Mouse (Mus musculus): ENCODE measurements around the gene Qser1.
"Not testable (repeated sequence)": the region's sequence is repeated elsewhere in the genome, so short reads cannot be mapped to it uniquely, and the experiment has no call there.

Gene Qser1

GRCm38 (mm10) chr2:104832486-104832885 lies 15.9 kb upstream of the Qser1 start:
- in situ Hi-C loops (cut with MboI; ENCODE audit: low pct_unique_long_range_greater_than_20kb in 1 of 2, low sequenced_read_pairs in 2 of 2, unreplicated experiment in 1 of 2): no loop called here

GRCm38 (mm10) chr2:104826191-104826590 lies 9.6 kb upstream of the Qser1 start:
- in situ Hi-C loops (cut with MboI; ENCODE audit: low pct_unique_long_range_greater_than_20kb in 1 of 2, low sequenced_read_pairs in 2 of 2, unreplicated experiment in 1 of 2): no loop called here

GRCm38 (mm10) chr2:104818763-104819162 lies 2.2 kb upstream of the Qser1 start:
- in situ Hi-C loops (cut with MboI; ENCODE audit: low pct_unique_long_range_greater_than_20kb in 1 of 2, low sequenced_read_pairs in 2 of 2, unreplicated experiment in 1 of 2): not testable (repeated sequence)

GRCm38 (mm10) chr2:104817555-104818330 lies 1.2 kb upstream of the Qser1 start:
- in situ Hi-C loops (cut with MboI; ENCODE audit: low pct_unique_long_range_greater_than_20kb in 1 of 2, low sequenced_read_pairs in 2 of 2, unreplicated experiment in 1 of 2): no loop called here

GRCm38 (mm10) chr2:104816866-104817439 lies 393 bp upstream of the Qser1 start:
- in situ Hi-C loops (cut with MboI; ENCODE audit: low pct_unique_long_range_greater_than_20kb in 1 of 2, low sequenced_read_pairs in 2 of 2, unreplicated experiment in 1 of 2): no loop called here

- in situ Hi-C loops (cut with MboI; ENCODE audit: low pct_unique_long_range_greater_than_20kb in 1 of 2, low sequenced_read_pairs in 2 of 2, unreplicated experiment in 1 of 2): no loop called here
Measured at GRCm38 (mm10) chr2:104815561-104816370, 794 bp downstream of the Qser1 start.

- in situ Hi-C loops (cut with MboI; ENCODE audit: low pct_unique_long_range_greater_than_20kb in 1 of 2, low sequenced_read_pairs in 2 of 2, unreplicated experiment in 1 of 2): no loop called here
Measured at GRCm38 (mm10) chr2:104814181-104814951, 2.2 kb downstream of the Qser1 start.

GRCm38 (mm10) chr2:104805435-104805834 lies 11.1 kb downstream of the Qser1 start:
- in situ Hi-C loops (cut with MboI; ENCODE audit: low pct_unique_long_range_greater_than_20kb in 1 of 2, low sequenced_read_pairs in 2 of 2, unreplicated experiment in 1 of 2): no loop called here

GRCm38 (mm10) chr2:104774763-104775162 lies 41.8 kb downstream of the Qser1 start:
- in situ Hi-C loops (cut with MboI; ENCODE audit: low pct_unique_long_range_greater_than_20kb in 1 of 2, low sequenced_read_pairs in 2 of 2, unreplicated experiment in 1 of 2): no loop called here

GRCm38 (mm10) chr2:104768697-104769096 lies 47.9 kb downstream of the Qser1 start:
- in situ Hi-C loops (cut with MboI; ENCODE audit: low pct_unique_long_range_greater_than_20kb in 1 of 2, low sequenced_read_pairs in 2 of 2, unreplicated experiment in 1 of 2): no loop called here

- in situ Hi-C loops (cut with MboI; ENCODE audit: low pct_unique_long_range_greater_than_20kb in 1 of 2, low sequenced_read_pairs in 2 of 2, unreplicated experiment in 1 of 2): no loop called here
Measured at GRCm38 (mm10) chr2:104764018-104764417, 52.5 kb downstream of the Qser1 start.

GRCm38 (mm10) chr2:104763134-104763703 lies 53.3 kb downstream of the Qser1 start:
- in situ Hi-C loops (cut with MboI; ENCODE audit: low pct_unique_long_range_greater_than_20kb in 1 of 2, low sequenced_read_pairs in 2 of 2, unreplicated experiment in 1 of 2): no loop called here

GRCm38 (mm10) chr2:104750611-104751010 lies 65.9 kb downstream of the Qser1 start:
- in situ Hi-C loops (cut with MboI; ENCODE audit: low pct_unique_long_range_greater_than_20kb in 1 of 2, low sequenced_read_pairs in 2 of 2, unreplicated experiment in 1 of 2): loop anchor here in 1 of 2 experiments (10.0 kb wide), 1 partner anchor 66 kb away; no protein-coding TSS in a partner anchor

- in situ Hi-C loops (cut with MboI; ENCODE audit: low pct_unique_long_range_greater_than_20kb in 1 of 2, low sequenced_read_pairs in 2 of 2, unreplicated experiment in 1 of 2): loop anchor here in 1 of 2 experiments (5.0 kb wide), 1 partner anchor 66 kb away; no protein-coding TSS in a partner anchor
Measured at GRCm38 (mm10) chr2:104748652-104749183, 67.8 kb downstream of the Qser1 start.

GRCm38 (mm10) chr2:104746251-104746650 lies 70.3 kb downstream of the Qser1 start:
- in situ Hi-C loops (cut with MboI; ENCODE audit: low pct_unique_long_range_greater_than_20kb in 1 of 2, low sequenced_read_pairs in 2 of 2, unreplicated experiment in 1 of 2): loop anchor here in 1 of 2 experiments (5.0 kb wide), 1 partner anchor 64 kb away; no protein-coding TSS in a partner anchor

- in situ Hi-C loops (cut with MboI; ENCODE audit: low pct_unique_long_range_greater_than_20kb in 1 of 2, low sequenced_read_pairs in 2 of 2, unreplicated experiment in 1 of 2): no loop called here
Measured at GRCm38 (mm10) chr2:104743971-104744370, 72.6 kb downstream of the Qser1 start.

- in situ Hi-C loops (cut with MboI; ENCODE audit: low pct_unique_long_range_greater_than_20kb in 1 of 2, low sequenced_read_pairs in 2 of 2, unreplicated experiment in 1 of 2): no loop called here
Measured at GRCm38 (mm10) chr2:104743160-104743559, 73.4 kb downstream of the Qser1 start.

GRCm38 (mm10) chr2:104742741-104743064 lies 73.9 kb downstream of the Qser1 start, which contains the start of gene Depdc7:
TSS of gene Depdc7 (minus strand) at chr2:104742878.
- in situ Hi-C loops (cut with MboI; ENCODE audit: low pct_unique_long_range_greater_than_20kb in 1 of 2, low sequenced_read_pairs in 2 of 2, unreplicated experiment in 1 of 2): no loop called here

Data from mouse embryonic stem cell (cell line).